Mouse (Mus musculus) MEL (cell line): ENCODE data around the gene Lmntd2.

Experiments used
- CTCF ChIP-seq, 3 experiments: IDR thresholded peaks in 2 of 3; conservative IDR thresholded peaks in 1 of 3; 2 replicates each; pipeline ENCODE4 v1.5.1; 2011 to 2012; ENCODE audit warnings: low read length in 3 of 3, low read depth in 2 of 3, mild to moderate bottlenecking in 2 of 3, improper control_type of control experiment in 1 of 3, inconsistent platforms in 1 of 3, mixed read lengths in 1 of 3, moderate library complexity in 1 of 3; ENCODE audit not compliant: control insufficient read depth in 1 of 3, insufficient read depth in 1 of 3, poor library complexity in 1 of 3, severe bottlenecking in 1 of 3
- GATA1 ChIP-seq: IDR thresholded peaks from 2 replicates; pipeline ENCODE4 v1.6.1; 2011; ENCODE audit warnings: low read depth, low read length, improper control_type of control experiment
- MXI1 ChIP-seq: IDR thresholded peaks from 2 replicates; pipeline ENCODE4 v1.6.1; 2011; ENCODE audit warnings: mild to moderate bottlenecking, low read depth, low read length, improper control_type of control experiment
- SIN3A ChIP-seq: IDR thresholded peaks from 2 replicates; pipeline ENCODE4 v1.6.1; 2012; ENCODE audit warnings: low read length, improper control_type of control experiment, inconsistent platforms
- USF1 ChIP-seq: IDR thresholded peaks from 2 replicates; pipeline ENCODE4 v1.6.1; 2014; ENCODE audit warnings: low read depth, mild to moderate bottlenecking, inconsistent platforms, low read length, improper control_type of control experiment, moderate library complexity

DNA sequence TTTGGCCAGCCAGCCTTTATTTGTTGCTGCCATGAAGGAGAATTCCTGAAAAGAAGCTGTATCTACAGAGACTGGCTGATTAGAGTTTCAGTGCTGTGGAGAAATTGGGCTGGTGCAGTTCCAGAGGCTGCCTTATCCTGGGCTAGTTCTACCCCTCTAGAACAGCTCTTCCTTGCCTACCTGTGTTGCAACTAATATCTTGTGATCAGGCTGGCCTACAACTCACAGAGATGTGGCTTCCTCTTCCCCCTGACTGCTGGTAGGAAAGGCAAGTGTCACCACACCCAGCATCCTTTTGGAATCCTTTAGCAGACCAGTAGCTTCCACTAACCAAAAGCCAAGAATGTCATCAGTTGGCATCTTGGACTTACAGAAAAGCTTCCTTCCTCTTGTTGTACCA is 44.0 kb downstream of the Lmntd2 start:
- TF ChIP-seq SIN3A (no peak), USF1 (no peak), GATA1 (no peak), MXI1 (no peak), CTCF (IDR thresholded peaks at IDR 0.05 in 2 of 3, conservative IDR thresholded peaks at IDR 0.05 in 1 of 3; ENCODE audit: control insufficient read depth in 1 of 3, insufficient read depth in 1 of 3, low read depth in 2 of 3, low read length in 3 of 3, poor library complexity in 1 of 3, severe bottlenecking in 1 of 3) (no peak)
